Mouse (Mus musculus) hindbrain, postnatal 0 days (tissue): ENCODE measurements around the gene Wdr25. TPM values are rescaled to one million over a fixed set of nuclear protein-coding genes. Genes with fewer than 3 reads are reported as not detected.

Source experiments
- ATAC-seq: fragments of 200-750 bp; cut with Nextera tagmentation; 2 replicates; pipeline ENCODE4 v1.8.0; 2017; ENCODE audit warnings: mild to moderate bottlenecking, moderate TSS enrichment, moderate library complexity
- DNase-seq: peaks from one replicate; pipeline ENCODE4 v3.0.0-alpha.2; 2015; ENCODE audit warnings: low spot score
- H3K27ac ChIP-seq: fragments of 300-500 bp; sonication (generic); 2 replicates; pipeline ENCODE4 v1.5.1; 2014; ENCODE audit warnings: mild to moderate bottlenecking
- H3K27me3 ChIP-seq: fragments of 300-500 bp; sonication (generic); 2 replicates; pipeline ENCODE4 v1.6.1; 2014; ENCODE audit warnings: low read length, mixed read lengths; ENCODE audit not compliant: insufficient read depth
- H3K36me3 ChIP-seq: fragments of 300-500 bp; sonication (generic); 2 replicates; pipeline ENCODE4 v1.6.1; 2014; ENCODE audit warnings: low read length, mixed read lengths; ENCODE audit not compliant: insufficient read depth
- H3K4me1 ChIP-seq: fragments of 300-500 bp; sonication (generic); 2 replicates; pipeline ENCODE4 v1.6.1; 2014; ENCODE audit warnings: antibody characterized with exemption, low read length, mixed read lengths; ENCODE audit not compliant: insufficient read depth
- H3K4me2 ChIP-seq: fragments of 300-500 bp; sonication (generic); 2 replicates; pipeline ENCODE4 v1.6.1; 2014; ENCODE audit warnings: low read depth, mild to moderate bottlenecking, low read length, moderate library complexity, mixed read lengths
- H3K4me3 ChIP-seq: fragments of 300-500 bp; sonication (generic); 2 replicates; pipeline ENCODE4 v1.5.1; 2014; ENCODE audit warnings: low read length
- H3K9ac ChIP-seq: fragments of 300-500 bp; sonication (generic); replicated peaks from 2 replicates; pipeline ENCODE4 v1.6.1; 2014; ENCODE audit warnings: mild to moderate bottlenecking, low read length, moderate library complexity, mixed read lengths
- H3K9me3 ChIP-seq: fragments of 300-500 bp; sonication (generic); 2 replicates; pipeline ENCODE4 v1.6.1; 2016; ENCODE audit warnings: low read length, mixed read lengths
- CTCF ChIP-seq: IDR thresholded peaks from 2 replicates; pipeline ENCODE4 v1.5.1; 2016; ENCODE audit warnings: antibody characterized with exemption, control low read depth, low read depth
- WGBS: fragments of 180-500 bp; shearing (Covaris S2); extraction: QIAGEN DNeasy Blood & Tissue Kit; methylation state at CpG from one replicate; pipeline ENCODE4 v1.1.7; 2014; 5-methylcytosine and 5-hydroxymethylcytosine counted together
- polyA plus RNA-seq: library from polyadenylated mRNA; unstranded; fragments of >200 nt; fragmentation: Nextera tagmentation; extraction: Ambion mirVana; gene quantifications from 2 replicates; pipeline ENCODE4 v1.2.1, GENCODE M21; 2015
- total RNA-seq: library from RNA; depleted of rRNA; stranded (reverse); fragments of >200 nt; gene quantifications from 2 replicates; pipeline ENCODE4 v1.2.3, GENCODE M21; 2014

Gene Wdr25
- total and polyA plus RNA-seq, 2 experiments from 2014 or later = 4.7 to 5.8 TPM

GRCm38 (mm10) chr12:108893715-108894431 lies 442 bp downstream of the Wdr25 start, which contains the start of gene Wars:
Gene Wars, minus strand, starts transcription at chr12:108894174.
- Histone ChIP-seq H3K27me3 (no peaks in the 10 kb centered on the region), H3K4me1 (peaks cover 13% of the 10 kb centered on the region), H3K27ac (peak within 1 kb of the TSS; percentile 54; the same call in 1 of the 2 replicates), H3K4me2 (peak within 1 kb of the TSS; percentile 89), H3K4me3 (peak within 1 kb of the TSS; percentile 93), H3K9me3 (no peaks in the 10 kb centered on the region), H3K9ac (peak within 1 kb of the TSS; percentile 83), H3K36me3 (no peaks in the 10 kb centered on the region; the same call in 1 of the 2 replicates)
- WGBS = under 1% methylated on average over 56 of the region's 58 CpGs
- peak; percentile 100 for ATAC-seq
- DNase-seq = peak; percentile 97
- TF ChIP-seq CTCF = no peak

- Histone ChIP-seq H3K9me3 (no peaks in the 10 kb centered on the region), H3K9ac (peak overlapping the region; percentile 83), H3K4me2 (peak overlapping the region; percentile 89), H3K4me3 (peak overlapping the region; percentile 93), H3K36me3 (no peaks in the 10 kb centered on the region; the same call in 1 of the 2 replicates), H3K27ac (peak overlapping the region; percentile 54; the same call in 1 of the 2 replicates), H3K27me3 (no peaks in the 10 kb centered on the region), H3K4me1 (peaks cover 13% of the 10 kb centered on the region)
- no peak for TF ChIP-seq CTCF
- ATAC-seq (peak; percentile 33; the same call in 1 of the 2 replicates), DNase-seq (no peak)
- 1% methylated on average over 7 of the region's 7 CpGs for WGBS
Observed at GRCm38 (mm10) chr12:108894432-108894816, 993 bp downstream of the Wdr25 start.

- Histone ChIP-seq H3K4me2 (no peak overlapping the region), H3K4me3 (no peak overlapping the region), H3K9ac (no peak overlapping the region), H3K36me3 (no peaks in the 10 kb centered on the region), H3K27ac (no peak overlapping the region), H3K4me1 (peaks cover 13% of the 10 kb centered on the region), H3K27me3 (no peaks in the 10 kb centered on the region), H3K9me3 (no peaks in the 10 kb centered on the region)
- 70% methylated on average over 3 of the region's 3 CpGs for WGBS
- ATAC-seq (no peak), DNase-seq (no peak)
- peak; percentile 48 for TF ChIP-seq CTCF
Observed at GRCm38 (mm10) chr12:108896006-108896405, 2.6 kb downstream of the Wdr25 start.

- Histone ChIP-seq H3K27me3 (no peaks in the 10 kb centered on the region), H3K27ac (no peak overlapping the region), H3K4me2 (no peak overlapping the region), H3K9ac (no peak overlapping the region), H3K36me3 (no peaks in the 10 kb centered on the region), H3K9me3 (no peaks in the 10 kb centered on the region), H3K4me3 (no peak overlapping the region), H3K4me1 (peaks cover 9% of the 10 kb centered on the region; the same call in 1 of the 2 replicates)
- WGBS = 58% methylated on average over 5 of the region's 5 CpGs
- no peak for DNase-seq
- TF ChIP-seq CTCF = no peak
- no peak for ATAC-seq
Observed at GRCm38 (mm10) chr12:108901346-108901745, 7.9 kb downstream of the Wdr25 start.

- Histone ChIP-seq H3K36me3 (no peaks in the 10 kb centered on the region), H3K27ac (no peak overlapping the region), H3K9me3 (no peaks in the 10 kb centered on the region), H3K27me3 (no peaks in the 10 kb centered on the region), H3K4me3 (no peak overlapping the region), H3K4me2 (no peak overlapping the region), H3K4me1 (peaks cover 9% of the 10 kb centered on the region; the same call in 1 of the 2 replicates), H3K9ac (no peak overlapping the region)
- TF ChIP-seq CTCF = peak; percentile 92
- ATAC-seq = peak; percentile 38; the same call in 1 of the 2 replicates
- 17% methylated on average over 8 of the region's 8 CpGs for WGBS
- peak; percentile 74 for DNase-seq
Observed at GRCm38 (mm10) chr12:108902940-108903339, 9.5 kb downstream of the Wdr25 start.

- Histone ChIP-seq H3K4me2 (0 out of 2 replicates have a peak overlapping the region, but pooled peaks have one; percentile 5), H3K9ac (no peak overlapping the region), H3K9me3 (no peaks in the 10 kb centered on the region), H3K4me3 (no peak overlapping the region), H3K27me3 (no peaks in the 10 kb centered on the region), H3K36me3 (no peaks in the 10 kb centered on the region), H3K27ac (no peak overlapping the region), H3K4me1 (peaks cover 9% of the 10 kb centered on the region; the same call in 1 of the 2 replicates)
- peak; percentile 91 for DNase-seq
- ATAC-seq = peak; percentile 64; the same call in 1 of the 2 replicates
- peak; percentile 89 for TF ChIP-seq CTCF
- 54% methylated on average over 8 of the region's 8 CpGs for WGBS
Observed at GRCm38 (mm10) chr12:108903600-108904275, 10.3 kb downstream of the Wdr25 start.
